Mouse (Mus musculus) ES-Bruce4 (cell line): Measurements from ENCODE around the gene Ttc28.

Source experiments
- CTCF ChIP-seq: IDR thresholded peaks from one replicate; pipeline ENCODE4 v1.8.1; 2011; ENCODE audit warnings: low read depth, low read length
- EP300 ChIP-seq: IDR thresholded peaks from 2 replicates; pipeline ENCODE4 v1.6.1; 2011; ENCODE audit warnings: low read depth, low read length; ENCODE audit not compliant: insufficient read depth
- POLR2A ChIP-seq: IDR thresholded peaks from one replicate; pipeline ENCODE4 v1.8.1; 2011; ENCODE audit warnings: low read length; ENCODE audit not compliant: insufficient read depth

DNA sequence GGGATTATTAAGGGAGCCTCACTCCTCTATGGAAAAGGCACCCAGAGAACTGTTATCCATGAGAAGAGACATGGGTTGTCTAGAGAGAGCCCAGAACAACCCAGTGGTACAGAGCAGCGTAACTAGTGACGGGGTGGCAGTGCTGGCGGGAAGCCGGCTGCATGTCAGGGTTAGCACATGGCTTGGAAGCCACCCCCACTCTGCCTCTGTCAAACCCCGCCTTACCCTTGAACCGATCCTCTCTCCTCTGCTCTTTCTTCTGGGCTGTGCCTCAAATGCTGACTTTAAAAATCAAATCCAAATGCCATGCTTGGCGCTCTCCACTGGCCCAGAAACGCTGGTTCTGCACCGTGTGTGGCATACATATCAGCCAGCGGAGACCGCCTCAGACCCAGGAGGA is 375.2 kb downstream of the Ttc28 start:
- TF ChIP-seq EP300 (no peak), POLR2A (no peak), CTCF (no peak)
